Mouse (Mus musculus): ENCODE results near the gene Tmem214.

DNA sequence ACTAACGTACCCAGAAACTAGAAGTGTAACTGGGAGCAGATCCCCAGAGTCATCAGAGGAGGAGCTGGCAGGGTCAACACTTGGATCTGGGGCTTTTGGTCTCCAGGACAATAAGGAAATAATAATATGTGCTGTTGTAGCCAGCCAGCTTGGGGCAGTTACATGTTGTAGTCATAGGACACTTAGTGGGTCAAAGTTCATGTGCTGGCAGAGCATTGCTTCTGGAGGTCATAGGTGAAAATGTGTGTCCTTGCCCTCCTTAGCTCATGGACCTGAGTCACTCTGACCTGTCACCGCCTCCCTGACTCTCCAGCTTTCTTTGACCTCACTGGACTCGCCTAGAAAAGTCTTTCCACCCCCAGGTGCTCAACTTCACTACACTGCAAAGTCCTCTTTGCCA lies 34.4 kb upstream of the Tmem214 start:
- no peak for TF ChIP-seq POLR2A (IDR thresholded peaks at IDR 0.05; ENCODE audit: insufficient read depth, low read length)
- no peak for TF ChIP-seq CTCF (IDR thresholded peaks at IDR 0.05; ENCODE audit: low read depth, low read length)
- TF ChIP-seq EP300 (IDR thresholded peaks at IDR 0.05; ENCODE audit: insufficient read depth, low read depth, low read length) = no peak
